Mouse (Mus musculus): ENCODE measurements around the gene Nfix. TPM values are rescaled to one million over a fixed set of nuclear protein-coding genes. Genes with fewer than 3 reads are reported as not detected.

Gene Nfix
- total RNA-seq, 2 experiments from 2014 or later: 465 to 558 TPM

- peak overlapping the region; percentile 98 for H3K27ac ChIP-seq
- DNase-seq: peak; percentile 65
- TF ChIP-seq CTCF (IDR thresholded peaks at IDR 0.05): no peak
- intact Hi-C loops (cut with DNase I): loop anchor here (10.0 kb wide), 1 partner anchor 313 kb away; the partner anchor contains the start of gene Junb
- peak overlapping the region; percentile 85 for H3K4me3 ChIP-seq
These were observed 138.1 kb downstream of the Nfix start for GRCm38 (mm10) chr8:84661961-84662571.

DNA sequence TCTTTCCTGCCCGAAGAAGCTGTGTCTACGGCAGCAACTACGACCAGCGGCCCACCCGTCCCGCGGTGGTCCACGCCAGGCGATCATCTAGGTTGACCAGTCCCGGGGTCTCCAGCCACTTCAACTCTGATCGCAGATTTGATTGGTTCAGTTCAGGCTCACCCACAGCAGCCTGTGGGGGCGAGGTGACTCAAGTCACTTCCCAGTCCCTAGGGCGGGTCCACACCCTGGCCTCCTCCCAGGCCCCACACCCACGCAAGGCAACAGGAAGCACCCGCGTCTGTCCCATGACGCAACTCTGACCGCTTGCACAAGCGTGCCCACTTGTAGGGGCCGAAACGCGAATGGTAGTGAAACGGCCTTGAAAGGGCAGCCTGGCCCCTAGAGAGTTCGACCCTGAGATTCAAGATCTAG is 138.7 kb downstream of the Nfix start:
- intact Hi-C loops (cut with DNase I): loop anchor here (10.0 kb wide), 1 partner anchor 313 kb away; the partner anchor contains the start of gene Junb
- no peak for TF ChIP-seq CTCF (IDR thresholded peaks at IDR 0.05)
- Histone ChIP-seq H3K4me3 (peak overlapping the region; percentile 85), H3K27ac (peak overlapping the region; percentile 98)
- DNase-seq: peak; percentile 95

DNA sequence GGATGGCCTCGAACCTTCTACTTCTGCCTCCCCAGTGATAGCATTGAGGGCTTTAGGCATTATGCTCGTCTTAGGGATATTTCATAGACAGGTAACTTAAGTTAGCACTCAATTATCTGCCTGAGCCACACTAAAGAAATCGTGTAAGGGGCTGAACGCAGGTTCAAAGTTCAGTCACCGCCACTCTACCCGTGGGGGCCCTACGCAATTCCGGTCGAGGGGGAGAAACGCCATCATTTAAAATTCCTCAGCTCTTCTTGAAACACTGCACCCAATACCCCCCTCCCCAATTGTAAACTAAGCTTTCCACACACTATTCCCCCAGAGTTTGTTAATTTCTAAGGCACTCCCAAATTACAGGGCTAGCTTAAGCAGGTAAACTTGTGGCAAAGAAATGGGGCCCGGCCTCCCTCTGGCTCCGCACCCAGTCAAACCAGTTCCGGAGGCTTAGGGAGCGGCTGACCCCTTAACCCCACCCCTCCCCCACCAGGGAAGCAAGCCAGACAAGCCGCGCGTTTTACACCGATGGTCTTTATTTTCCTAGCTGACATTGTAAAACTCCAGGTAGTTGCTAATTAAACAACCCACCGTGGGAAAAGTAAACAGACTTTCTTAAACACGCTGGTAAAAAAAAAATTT is 139.2 kb downstream of the Nfix start:
- intact Hi-C loops (cut with DNase I): loop anchor here (10.0 kb wide), 1 partner anchor 314 kb away; the partner anchor contains the start of gene Junb
- DNase-seq: peak; percentile 77
- peak overlapping the region; percentile 98 for H3K27ac ChIP-seq

DNA sequence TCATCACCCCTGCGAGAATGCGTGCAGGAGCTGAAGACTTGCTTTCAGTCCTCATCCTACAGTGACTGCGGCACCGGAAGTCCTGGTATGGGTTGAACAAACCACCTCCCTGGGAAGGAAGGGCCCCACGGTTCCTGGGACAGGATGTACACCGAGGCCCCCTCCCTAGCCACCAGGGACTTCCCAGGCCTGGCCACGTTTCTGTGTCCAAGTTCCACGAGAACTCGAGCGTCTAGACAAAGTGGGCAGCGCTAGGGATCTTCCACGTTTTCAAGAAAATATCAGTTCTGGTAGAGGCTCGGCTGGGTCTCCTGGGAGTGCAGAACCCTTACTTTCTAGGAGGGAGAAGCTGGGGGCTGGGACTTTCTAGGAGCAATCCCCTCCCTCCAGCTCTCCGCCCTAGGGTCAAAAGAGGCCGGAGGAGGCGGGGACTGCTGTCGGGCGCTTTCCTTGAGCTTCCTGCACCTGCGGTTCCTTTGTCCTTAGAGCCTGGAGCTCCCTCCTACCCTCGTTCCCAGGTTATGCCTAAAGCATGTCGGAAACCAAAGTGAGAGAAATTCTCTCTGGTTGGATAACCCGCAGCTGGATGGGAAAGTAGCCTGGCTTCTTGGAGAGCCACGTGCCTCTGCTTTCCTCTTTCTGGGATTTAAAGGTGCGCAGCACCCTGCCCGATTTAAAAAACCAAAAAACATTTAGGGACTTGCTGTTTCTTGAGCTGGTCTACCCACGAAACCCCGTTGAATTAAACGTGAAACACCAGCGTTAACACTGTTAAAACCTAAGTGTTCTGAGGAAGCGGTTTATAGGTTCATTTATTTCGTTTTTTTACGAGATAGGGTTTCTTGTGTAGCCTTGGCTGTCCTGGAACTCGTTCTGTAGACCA is 140.0 kb downstream of the Nfix start:
- intact Hi-C loops (cut with DNase I): loop anchor here (10.0 kb wide), 1 partner anchor 315 kb away; the partner anchor contains the start of gene Junb

More for the DNA sequence above, 139.2 kb downstream of the Nfix start:
- peak overlapping the region; percentile 85 for H3K4me3 ChIP-seq
- no peak for TF ChIP-seq CTCF (IDR thresholded peaks at IDR 0.05)

DNA sequence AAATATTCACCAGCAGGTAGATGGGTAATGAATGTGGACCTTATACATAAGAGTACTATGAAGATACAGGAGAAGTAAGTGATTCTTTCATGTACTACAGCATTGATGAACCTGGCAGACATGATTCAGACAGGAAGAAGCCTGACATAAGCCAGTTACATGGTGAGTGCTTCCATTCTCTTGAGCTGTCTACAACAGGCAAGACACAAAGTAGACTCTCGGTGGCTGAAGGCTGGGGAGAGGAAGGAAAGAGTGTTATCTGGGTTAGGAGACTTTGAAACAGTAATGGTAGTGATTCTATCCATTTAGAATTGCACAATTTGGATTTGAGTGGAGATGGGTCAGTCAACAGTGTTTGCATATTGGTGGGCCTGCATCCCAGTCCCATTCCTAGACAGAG is 141.2 kb downstream of the Nfix start:
- DNase-seq: no peak
- Histone ChIP-seq H3K4me3 (no peak overlapping the region), H3K27ac (peak overlapping the region; percentile 98)
- intact Hi-C loops (cut with DNase I): no loop called here
- TF ChIP-seq CTCF (IDR thresholded peaks at IDR 0.05): no peak

More for the DNA sequence above, 140.0 kb downstream of the Nfix start:
- peak overlapping the region; percentile 98 for H3K27ac ChIP-seq
- TF ChIP-seq CTCF (IDR thresholded peaks at IDR 0.05): no peak
- peak overlapping the region; percentile 85 for H3K4me3 ChIP-seq
- DNase-seq: peak; percentile 64

DNA sequence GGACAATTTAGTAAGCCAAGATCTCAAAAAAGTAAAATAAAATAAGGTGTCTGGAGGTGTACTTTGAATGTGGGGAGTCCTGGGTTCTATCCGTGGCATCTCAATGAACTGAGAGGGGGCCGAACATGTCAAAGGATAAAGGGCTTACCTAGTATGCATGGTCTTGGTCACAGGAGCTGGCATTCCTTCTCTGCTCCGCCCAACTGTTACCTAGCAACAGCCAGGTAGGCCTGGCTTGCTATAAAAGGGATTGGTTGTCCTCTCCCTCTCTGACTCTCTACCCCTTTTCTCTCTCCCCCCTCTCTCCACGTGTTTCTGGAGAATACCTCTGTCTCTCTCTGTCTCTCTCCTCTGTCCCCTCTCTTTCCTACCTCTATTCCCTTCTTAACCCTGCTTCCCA is 142.5 kb downstream of the Nfix start:
- peak overlapping the region; percentile 90 for H3K27ac ChIP-seq
- no peak for DNase-seq
- no peak overlapping the region for H3K4me3 ChIP-seq
- no peak for TF ChIP-seq CTCF (IDR thresholded peaks at IDR 0.05)
- intact Hi-C loops (cut with DNase I): no loop called here

DNA sequence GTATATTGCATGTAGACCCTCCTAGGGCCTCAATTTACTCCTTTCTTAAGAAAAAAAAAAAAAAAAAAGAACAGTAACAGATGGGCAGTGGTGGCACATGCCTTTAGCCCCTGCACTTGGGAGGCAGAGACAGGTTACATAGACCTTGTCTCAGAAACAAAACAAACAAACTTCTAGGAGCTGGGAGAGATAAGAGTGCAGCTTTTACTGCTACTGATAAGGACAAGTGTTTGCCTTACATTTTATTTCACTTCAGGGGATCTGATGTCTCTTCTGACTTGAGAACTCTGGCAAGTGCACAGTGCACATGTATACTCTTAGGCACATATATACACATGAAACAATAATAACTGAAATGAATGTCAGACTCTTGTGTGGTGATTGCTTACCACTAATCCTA is 142.9 kb downstream of the Nfix start:
- intact Hi-C loops (cut with DNase I): no loop called here
- TF ChIP-seq CTCF (IDR thresholded peaks at IDR 0.05): no peak
- H3K27ac ChIP-seq: peak overlapping the region; percentile 90
- DNase-seq: no peak
- H3K4me3 ChIP-seq: peak overlapping the region; percentile 73

DNA sequence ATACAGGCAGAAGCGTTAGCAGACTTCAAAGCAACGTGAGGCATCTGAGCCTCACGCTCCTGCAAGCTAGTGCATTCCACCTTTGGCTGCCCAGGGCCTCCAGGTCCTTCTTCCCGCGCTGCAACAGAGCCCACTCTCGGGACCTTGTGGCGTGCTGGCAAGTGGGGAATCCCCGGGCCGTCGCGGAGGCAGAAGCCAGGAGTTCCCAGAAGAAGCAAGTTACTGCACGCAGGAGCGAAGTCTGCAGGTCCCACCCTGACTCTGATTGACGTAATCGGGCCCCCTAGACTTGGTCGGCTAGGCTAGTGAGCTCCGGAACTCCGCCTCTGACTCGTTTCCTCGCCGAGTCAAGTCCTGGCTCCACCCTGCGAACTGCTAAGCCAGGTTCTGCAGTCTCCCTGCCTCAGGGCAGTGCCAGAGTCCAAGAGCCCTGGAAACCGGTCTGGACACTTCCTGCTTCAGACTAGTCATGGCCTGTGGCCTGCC is 143.5 kb downstream of the Nfix start:
- no peak for TF ChIP-seq CTCF (IDR thresholded peaks at IDR 0.05)
- H3K27ac ChIP-seq: peak overlapping the region; percentile 90
- H3K4me3 ChIP-seq: peak overlapping the region; percentile 73
- intact Hi-C loops (cut with DNase I): no loop called here
- peak; percentile 78 for DNase-seq

DNA sequence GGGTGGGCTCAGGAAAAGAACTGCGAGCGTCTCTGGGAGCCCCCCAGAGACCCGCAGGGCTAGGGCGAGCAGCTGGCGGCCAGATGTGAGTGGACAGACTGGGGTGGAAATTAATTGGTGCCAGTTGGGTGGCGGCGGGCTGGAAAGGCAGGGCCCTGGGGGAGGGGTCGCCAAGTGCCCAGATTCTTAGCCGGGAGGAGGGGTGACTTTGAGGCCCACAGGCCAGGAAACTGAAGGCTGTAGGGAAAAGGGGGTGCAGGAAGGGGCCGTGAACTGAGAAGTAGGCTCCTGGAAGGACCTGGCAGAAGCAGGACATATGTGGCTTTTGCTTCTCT is 144.0 kb downstream of the Nfix start:
- Histone ChIP-seq H3K27ac (peak overlapping the region; percentile 90), H3K4me3 (peak overlapping the region; percentile 73)
- no peak for DNase-seq
- intact Hi-C loops (cut with DNase I): no loop called here
- TF ChIP-seq CTCF (IDR thresholded peaks at IDR 0.05): no peak

DNA sequence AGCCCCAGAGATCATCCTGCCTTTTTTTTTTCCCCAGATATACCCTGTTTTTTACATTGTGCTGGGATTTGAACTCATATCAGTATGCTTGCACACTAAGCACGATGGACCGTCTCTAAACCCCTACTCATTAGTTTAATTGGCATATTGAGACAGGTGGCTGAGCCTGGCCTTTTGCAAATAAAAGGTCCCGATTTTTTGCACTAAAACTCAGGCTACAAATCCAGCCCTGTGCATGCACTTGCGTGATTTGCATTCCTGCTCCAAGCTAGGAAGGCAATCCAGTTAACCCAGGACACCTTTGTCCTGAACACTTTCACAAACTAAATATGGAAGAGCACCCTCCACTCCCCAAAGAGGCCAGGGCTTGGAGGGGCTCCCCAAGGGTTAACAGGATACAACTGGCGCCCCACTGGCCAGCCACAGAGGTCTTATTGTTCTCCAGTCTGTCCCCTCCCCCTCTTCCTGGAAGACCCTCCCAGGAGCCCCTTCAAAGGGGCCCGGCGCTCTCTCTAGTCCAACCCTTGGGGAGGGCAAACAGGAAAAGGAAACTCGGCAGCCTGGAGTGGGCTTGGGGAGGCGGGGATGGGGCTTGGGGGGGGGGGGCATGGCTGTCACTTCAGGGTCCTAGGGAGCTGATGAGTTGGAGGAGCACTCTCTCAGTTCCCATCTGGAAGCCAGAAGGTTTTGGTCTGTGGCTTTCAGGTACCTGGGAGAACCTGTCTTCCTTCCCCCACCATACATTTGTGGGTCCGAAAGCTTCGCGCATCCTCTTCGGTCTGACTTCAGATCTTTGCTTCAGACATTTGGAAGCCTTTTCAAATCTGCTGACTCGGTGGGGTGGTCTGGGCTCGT is 144.6 kb downstream of the Nfix start:
- no peak for TF ChIP-seq CTCF (IDR thresholded peaks at IDR 0.05)
- intact Hi-C loops (cut with DNase I): no loop called here
- DNase-seq: no peak
- Histone ChIP-seq H3K4me3 (peak overlapping the region; percentile 73), H3K27ac (peak overlapping the region; percentile 90)

DNA sequence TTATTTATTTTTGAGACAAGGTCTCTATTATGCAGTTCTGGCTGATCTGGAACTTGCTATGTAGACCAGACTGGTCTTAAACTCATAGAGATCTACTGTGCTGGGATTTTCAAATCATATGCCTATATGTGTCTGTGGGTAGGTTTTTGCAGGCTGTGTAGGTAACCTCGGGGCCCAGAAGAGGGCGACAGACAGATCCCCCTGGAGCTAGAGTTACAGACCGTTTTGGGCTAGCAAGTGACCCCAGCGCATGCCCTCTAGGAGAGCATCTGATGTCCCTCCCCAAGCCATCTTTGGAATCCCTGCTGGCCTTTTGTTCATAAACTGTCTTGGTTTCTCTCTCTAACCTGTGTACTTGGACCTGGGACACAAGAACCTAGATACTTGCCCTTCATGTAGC is 145.5 kb downstream of the Nfix start:
- intact Hi-C loops (cut with DNase I): no loop called here
- DNase-seq: no peak
- Histone ChIP-seq H3K4me3 (no peak overlapping the region), H3K27ac (no peak overlapping the region; the same call in 1 of the 2 replicates)
- TF ChIP-seq CTCF (IDR thresholded peaks at IDR 0.05): peak; percentile 8; the same call in 1 of the 2 replicates
